Mouse (Mus musculus): ENCODE measurements around the gene BC048671.

- no peak for TF ChIP-seq CTCF (conservative IDR thresholded peaks at IDR 0.05; ENCODE audit: low read length)
- no peak for TF ChIP-seq POU5F1 (IDR thresholded peaks at IDR 0.05; ENCODE audit: borderline replicate concordance, low read length)
Observed at GRCm38 (mm10) chr6:90350011-90350410, 49.0 kb downstream of the BC048671 start.
